Mouse (Mus musculus) cortical plate, adult 2 months (tissue): ENCODE data around the gene Gipc3.
A peak's percentile ranks its signal among the peaks of the same experiment; 100 is the strongest.

Experiments used
- CTCF ChIP-seq: fragments of 200-500 bp; IDR thresholded peaks from 2 replicates; pipeline ENCODE4 v1.5.1; 2011; ENCODE audit warnings: mild to moderate bottlenecking, control low read depth, low read length; ENCODE audit not compliant: insufficient read depth; ENCODE audit errors: extremely low read depth
- POLR2A ChIP-seq: fragments of 200-500 bp; IDR thresholded peaks from 2 replicates; pipeline ENCODE4 v1.6.1; 2011; ENCODE audit warnings: mild to moderate bottlenecking, low read length, control low read depth; ENCODE audit not compliant: insufficient read depth; ENCODE audit errors: extremely low read depth

DNA sequence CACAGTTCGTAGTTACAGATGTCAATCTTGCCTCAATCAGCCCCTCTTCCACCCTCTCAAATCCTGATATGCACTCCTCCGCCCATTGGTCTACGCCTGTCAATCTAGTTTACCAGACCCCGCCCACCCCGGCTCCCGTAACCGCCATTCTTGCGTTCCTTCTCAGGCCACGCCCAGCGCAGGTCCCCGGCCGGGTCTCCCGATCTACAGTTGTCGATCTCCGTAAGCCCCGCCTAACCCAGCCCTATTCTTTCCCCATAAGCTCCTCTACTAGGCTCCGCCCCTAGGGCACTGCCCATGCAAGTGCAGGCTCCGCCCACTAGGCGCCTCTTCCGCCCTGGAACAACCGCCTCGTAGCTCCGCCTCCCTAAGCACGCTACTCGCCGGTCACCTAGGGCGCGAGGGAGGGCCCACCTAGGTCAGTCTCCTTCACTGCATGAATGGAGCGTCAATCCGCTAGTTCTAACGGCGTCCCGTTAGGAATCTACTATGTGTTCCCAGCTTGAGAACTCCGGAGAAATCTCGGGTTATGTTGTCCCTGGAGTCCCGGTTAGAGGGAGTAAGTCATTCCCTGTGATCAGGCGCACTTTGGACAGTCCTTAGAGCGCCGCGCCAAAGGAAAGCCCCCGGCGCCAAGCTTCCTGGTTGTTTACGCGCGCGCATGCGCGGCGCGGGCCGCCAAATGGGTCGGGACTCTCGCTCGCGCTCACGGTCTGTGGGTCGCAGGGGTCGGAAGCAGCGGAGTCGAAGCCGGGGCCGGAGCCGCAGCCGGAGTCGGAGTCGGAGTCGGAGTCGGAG lies 22.3 kb downstream of the Gipc3 start, which contains the start of gene Cactin:
- TF ChIP-seq CTCF (no peak), POLR2A (peak; percentile 39; the same call in 1 of the 2 replicates)
